Mouse (Mus musculus) B cell, adult (primary cell): ENCODE data around the gene Gas6. TPM values are rescaled to one million over a fixed set of nuclear protein-coding genes. Genes with fewer than 3 reads are reported as not detected.

Source experiments
- total RNA-seq: library from RNA; stranded (reverse); gene quantifications from 4 replicates; pipeline ENCODE4 v1.2.4, GENCODE M21; 2023; ENCODE audit not compliant: inconsistent age

Gas6 gene
- total RNA-seq: 0.39 to 0.60 TPM (median 0.51 TPM) in 4 replicates

GRCm38 (mm10) chr8:13493858-13494631 is at the start of gene Gas6:
Gas6 (minus strand) TSS chr8:13494490.

GRCm38 (mm10) chr8:13434889-13435288 is 59.4 kb downstream of the Gas6 start, which contains the start of gene Tmem255b:
Tmem255b (plus strand) TSS chr8:13435189.

Other genes starting within 250 kb of the Gas6 start
- gene Adprhl1, start 240.3 kb downstream of the Gas6 start, total RNA-seq: not detected in 4 replicates
- 11.8 to 12.9 TPM (median 11.9 TPM) in 4 replicates for gene Dcun1d2, start 206.4 kb downstream of the Gas6 start, total RNA-seq
- gene Tmco3, start 206.3 kb downstream of the Gas6 start, total RNA-seq: 12.6 to 16.3 TPM (median 14.7 TPM) in 4 replicates
- 19.7 to 30.6 TPM (median 27.2 TPM) in 4 replicates for gene Tfdp1, start 155.7 kb downstream of the Gas6 start, total RNA-seq
- gene Atp4b, start 97.7 kb downstream of the Gas6 start, total RNA-seq: not detected in 4 replicates
- gene Grk1, start 89.4 kb downstream of the Gas6 start, total RNA-seq: not detected in 4 replicates
- not detected in 4 replicates for gene Tmem255b, start 59.3 kb downstream of the Gas6 start, total RNA-seq
- 5.5 to 9.2 TPM (median 7.3 TPM) in 4 replicates for gene 1700029H14Rik, start 68.0 kb upstream of the Gas6 start, total RNA-seq
- gene Rasa3, start 183.1 kb upstream of the Gas6 start, total RNA-seq: 305 to 356 TPM (median 325 TPM) in 4 replicates
- gene Cfap97d2, start 211.4 kb upstream of the Gas6 start, total RNA-seq: not detected in 4 replicates